Mouse (Mus musculus): ENCODE measurements around the gene Cyp24a1.

The Cyp24a1 gene

DNA sequence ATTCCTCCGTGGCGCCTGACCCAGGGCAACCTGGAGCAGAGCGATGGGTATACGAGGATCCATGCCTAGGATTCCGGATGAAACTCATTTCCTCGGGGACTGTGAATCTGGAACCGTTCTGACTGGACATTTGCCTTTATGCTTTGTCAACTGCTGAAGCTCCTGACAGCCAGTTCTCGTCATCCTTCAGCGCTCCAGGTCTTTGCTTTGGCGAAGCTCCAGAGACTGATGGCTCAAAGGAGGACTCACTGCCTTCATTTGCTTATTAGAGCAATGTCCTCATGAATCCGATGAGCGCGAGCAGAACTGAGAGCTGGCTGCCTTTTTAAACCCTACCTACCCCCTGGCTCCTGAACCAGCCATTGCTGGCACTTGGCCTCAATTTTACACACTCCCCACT lies 58.2 kb downstream of the Cyp24a1 start:
- no peak for DNase-seq (ENCODE audit: low spot score in 2 of 2)

DNA sequence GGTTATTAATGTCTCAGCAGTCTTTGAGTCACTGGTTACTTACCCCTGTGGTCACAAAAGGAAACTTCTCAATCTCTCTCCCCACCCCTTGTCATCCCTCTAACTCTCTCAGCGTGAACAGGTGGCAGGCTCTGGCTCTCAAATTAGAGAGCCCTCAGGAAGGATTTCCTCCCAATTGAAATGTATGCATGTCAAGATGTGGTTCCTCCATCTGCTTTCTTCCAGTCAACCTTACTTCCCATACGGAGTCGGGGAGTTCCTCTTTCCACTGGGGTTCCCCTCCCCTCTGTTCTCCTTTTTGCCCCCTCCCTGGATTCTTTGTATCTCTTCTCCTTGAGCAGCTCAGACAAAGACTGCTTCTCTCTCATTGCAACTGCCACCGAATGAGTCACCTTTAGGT lies 60.7 kb downstream of the Cyp24a1 start:
- DNase-seq (ENCODE audit: low spot score in 2 of 2) = no peak

Measured in urinary bladder, adult 18-20 months (tissue).